Mouse (Mus musculus): ENCODE data around the gene Mfsd7a. TPM values are rescaled to one million over a fixed set of nuclear protein-coding genes. Genes with fewer than 3 reads are reported as not detected.

Mfsd7a gene
- polyA plus RNA-seq, 1 experiment from 2014 or later = 0.13 TPM

DNA sequence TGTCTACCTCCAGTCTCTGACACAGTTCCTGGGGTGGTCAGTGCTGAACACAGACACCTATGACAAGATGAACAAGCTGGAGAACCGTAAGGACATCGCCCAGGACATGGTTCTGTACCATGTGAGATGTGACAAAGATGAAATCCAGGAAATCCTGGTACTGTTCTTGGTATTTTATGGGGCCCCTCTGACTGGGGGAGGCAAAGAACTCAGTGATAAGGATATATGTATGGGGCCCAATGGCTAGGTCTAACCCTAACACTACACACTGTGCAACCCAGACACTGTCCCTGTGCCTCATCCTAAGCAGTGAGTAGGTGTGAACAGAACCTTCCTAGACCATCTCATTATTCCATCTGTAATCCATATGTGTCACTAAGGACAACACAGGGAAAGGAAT lies 25.3 kb downstream of the Mfsd7a start:
- no peaks in the 10 kb centered on the region for H3K36me3 ChIP-seq
- no peak overlapping the region for H3K9ac ChIP-seq
- no peaks in the 10 kb centered on the region for H3K4me1 ChIP-seq
- no peaks in the 10 kb centered on the region for H3K27me3 ChIP-seq
- ATAC-seq (ENCODE audit: low FRiP score) = no peak
- no peak overlapping the region for H3K4me3 ChIP-seq
- WGBS = 90% methylated on average over 2 of the region's 2 CpGs
- no peaks in the 10 kb centered on the region for H3K9me3 ChIP-seq (replicated peaks)
- H3K27ac ChIP-seq = no peak overlapping the region
- H3K4me2 ChIP-seq (replicated peaks) = no peak overlapping the region

DNA sequence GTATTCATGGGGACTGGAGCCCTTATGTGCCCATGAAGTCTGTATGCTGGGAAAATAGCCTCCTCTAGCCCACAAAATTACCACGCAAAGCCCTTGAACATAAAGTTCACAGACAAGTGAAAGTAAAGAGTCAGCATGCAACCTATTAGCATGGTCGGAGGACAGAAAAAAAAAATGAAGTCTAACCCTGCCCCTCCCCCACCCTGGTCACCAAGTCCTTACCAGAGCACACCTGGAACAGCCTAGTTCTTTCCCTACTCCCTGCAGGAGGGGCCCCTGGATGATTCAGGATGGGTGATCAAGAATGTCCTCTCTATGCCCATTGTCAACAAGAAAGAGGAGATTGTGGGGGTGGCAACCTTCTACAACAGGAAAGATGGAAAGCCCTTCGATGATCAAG lies 25.9 kb downstream of the Mfsd7a start:
- no peak overlapping the region for H3K4me2 ChIP-seq (replicated peaks)
- H3K9ac ChIP-seq = no peak overlapping the region
- 87% methylated on average over 3 of the region's 3 CpGs for whole genome bisulfite sequencing
- H3K27me3 ChIP-seq = no peaks in the 10 kb centered on the region
- no peaks in the 10 kb centered on the region for H3K4me1 ChIP-seq
- no peak for ATAC-seq (ENCODE audit: low FRiP score)
- no peaks in the 10 kb centered on the region for H3K36me3 ChIP-seq
- H3K27ac ChIP-seq = no peak overlapping the region
- no peak overlapping the region for H3K4me3 ChIP-seq
- H3K9me3 ChIP-seq (replicated peaks) = no peaks in the 10 kb centered on the region

DNA sequence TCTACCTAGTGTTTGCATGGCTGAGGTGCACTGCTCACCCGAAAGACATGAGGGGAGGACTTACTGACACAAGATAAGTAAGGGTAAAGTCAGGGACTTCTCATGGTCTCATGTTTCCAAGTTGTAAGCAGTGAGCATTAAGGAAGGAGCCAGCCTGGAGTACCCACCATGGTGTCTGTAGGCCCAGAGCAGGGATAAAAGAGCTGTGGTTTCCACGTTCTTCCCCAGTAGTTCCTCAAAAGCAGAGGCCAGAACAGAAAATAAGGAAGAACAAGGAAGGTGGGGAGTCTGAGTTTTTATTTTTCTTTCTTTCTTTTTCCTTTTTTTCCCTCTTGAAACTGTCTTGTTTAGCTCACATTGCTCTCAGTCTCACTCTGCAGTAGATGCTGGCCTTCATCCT lies 34.0 kb downstream of the Mfsd7a start:
- Histone ChIP-seq H3K36me3 (no peaks in the 10 kb centered on the region), H3K4me1 (no peaks in the 10 kb centered on the region), H3K9me3 (replicated peaks) (no peaks in the 10 kb centered on the region), H3K9ac (no peak overlapping the region), H3K4me3 (no peak overlapping the region), H3K4me2 (replicated peaks) (no peak overlapping the region), H3K27me3 (no peaks in the 10 kb centered on the region), H3K27ac (no peak overlapping the region)
- WGBS = 75% methylated on average over 2 of the region's 2 CpGs
- ATAC-seq (ENCODE audit: low FRiP score) = no peak

DNA sequence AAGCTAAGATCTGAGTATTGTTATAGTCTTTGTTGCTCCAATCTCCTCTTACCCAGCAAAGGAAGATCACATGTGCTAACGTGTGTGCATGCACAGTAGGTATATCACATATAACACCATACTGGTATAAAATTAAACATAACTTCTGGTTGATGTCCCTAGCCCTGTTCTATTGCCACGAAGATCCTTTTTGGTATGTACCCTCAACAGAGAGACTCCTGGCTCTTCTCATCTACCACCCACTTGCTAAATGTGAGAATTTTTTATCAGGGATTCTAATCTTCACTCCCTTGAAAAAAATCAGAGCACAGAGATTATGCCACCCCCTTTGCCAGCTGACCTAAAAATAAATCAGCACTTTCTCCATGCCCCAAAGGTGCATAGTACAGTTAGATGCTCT lies 41.7 kb downstream of the Mfsd7a start:
- Histone ChIP-seq H3K9ac (no peak overlapping the region), H3K4me1 (no peaks in the 10 kb centered on the region), H3K36me3 (no peaks in the 10 kb centered on the region), H3K4me2 (replicated peaks) (no peak overlapping the region), H3K9me3 (replicated peaks) (no peaks in the 10 kb centered on the region), H3K27ac (no peak overlapping the region), H3K4me3 (no peak overlapping the region), H3K27me3 (peaks cover 3% of the 10 kb centered on the region; the same call in 1 of the 2 replicates)
- no peak for ATAC-seq (ENCODE audit: low FRiP score)
- WGBS = 80% methylated on average over 2 of the region's 2 CpGs

DNA sequence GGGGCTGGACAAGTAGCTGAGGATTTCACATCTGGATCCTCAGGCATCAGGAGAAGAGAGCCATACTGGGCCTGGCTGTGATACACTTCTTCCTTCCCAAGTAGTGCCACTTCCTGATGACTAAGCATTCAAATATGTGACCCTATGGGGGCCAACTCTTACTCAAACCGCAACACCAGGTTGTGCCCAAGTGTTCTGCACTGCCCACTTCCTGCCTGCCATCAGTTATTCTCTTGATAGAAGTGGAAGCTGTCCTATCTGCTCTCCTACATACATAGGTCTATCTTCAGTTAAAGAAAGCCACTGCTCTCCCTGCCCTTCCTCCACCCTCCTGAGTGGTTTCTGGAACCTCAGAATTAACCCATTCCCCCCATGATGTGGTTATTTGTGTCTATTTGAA lies 43.2 kb downstream of the Mfsd7a start:
- Histone ChIP-seq H3K9me3 (replicated peaks) (no peaks in the 10 kb centered on the region), H3K4me3 (no peak overlapping the region), H3K9ac (no peak overlapping the region), H3K27ac (no peak overlapping the region), H3K4me2 (replicated peaks) (no peak overlapping the region), H3K4me1 (no peaks in the 10 kb centered on the region), H3K27me3 (peaks cover 3% of the 10 kb centered on the region; the same call in 1 of the 2 replicates), H3K36me3 (no peaks in the 10 kb centered on the region)
- ATAC-seq (ENCODE audit: low FRiP score) = no peak
- 80% methylated on average over 1 of the region's 1 CpGs for WGBS

DNA sequence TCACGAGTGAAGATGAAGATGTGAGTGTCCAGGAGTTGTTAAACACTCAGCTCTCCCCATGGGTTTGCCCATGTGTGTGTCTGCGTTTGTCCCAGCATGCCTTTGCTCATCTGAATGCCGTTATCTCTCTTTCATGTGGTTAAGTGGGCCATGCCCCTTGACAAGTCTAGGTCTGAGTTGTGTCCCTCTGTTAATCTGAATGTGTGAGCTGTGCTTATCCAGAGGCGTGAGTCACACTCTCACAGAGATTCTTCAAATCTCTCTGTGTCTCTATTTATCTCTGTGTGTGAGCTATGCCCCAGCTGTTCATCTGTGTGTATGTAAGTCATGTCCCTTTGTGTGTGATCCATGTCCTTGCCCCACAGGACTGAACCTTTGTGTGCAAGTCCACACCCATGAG lies 45.2 kb downstream of the Mfsd7a start:
- Histone ChIP-seq H3K4me2 (replicated peaks) (no peak overlapping the region), H3K4me1 (no peaks in the 10 kb centered on the region), H3K36me3 (no peaks in the 10 kb centered on the region), H3K27ac (no peak overlapping the region), H3K9me3 (replicated peaks) (no peaks in the 10 kb centered on the region), H3K27me3 (peaks cover 3% of the 10 kb centered on the region; the same call in 1 of the 2 replicates), H3K4me3 (no peak overlapping the region), H3K9ac (no peak overlapping the region)
- WGBS = 83% methylated on average over 4 of the region's 4 CpGs
- no peak for ATAC-seq (ENCODE audit: low FRiP score)

Other genes starting within 250 kb of the Mfsd7a start
- 46.7 and 51.4 TPM in 2 replicates for gene Dr1, start 180.0 kb downstream of the Mfsd7a start, polyA plus RNA-seq (2016; fragmentation: Nextera tagmentation; extraction: Ambion mirVana)
- gene Pigg, start 136.3 kb downstream of the Mfsd7a start, polyA plus RNA-seq (2016; fragmentation: Nextera tagmentation; extraction: Ambion mirVana) = 6.7 and 7.0 TPM in 2 replicates
- 0.14 and 0.40 TPM in 2 replicates for gene Gm42517, start 81.0 kb downstream of the Mfsd7a start, polyA plus RNA-seq (2016; fragmentation: Nextera tagmentation; extraction: Ambion mirVana)
- 0.31 and 0.35 TPM in 2 replicates for gene Pde6b, start 60.5 kb downstream of the Mfsd7a start, polyA plus RNA-seq (2016; fragmentation: Nextera tagmentation; extraction: Ambion mirVana)
- gene Atp5k, start 14.4 kb downstream of the Mfsd7a start, polyA plus RNA-seq (2016; fragmentation: Nextera tagmentation; extraction: Ambion mirVana) = 393 and 437 TPM in 2 replicates
- 39.5 and 42.6 TPM in 2 replicates for gene Pcgf3, start 12.3 kb upstream of the Mfsd7a start, polyA plus RNA-seq (2016; fragmentation: Nextera tagmentation; extraction: Ambion mirVana)
- gene Cplx1, start 101.1 kb upstream of the Mfsd7a start, polyA plus RNA-seq (2016; fragmentation: Nextera tagmentation; extraction: Ambion mirVana) = 23.7 and 24.9 TPM in 2 replicates
- 54.3 and 63.2 TPM in 2 replicates for gene Gak, start 180.9 kb upstream of the Mfsd7a start, polyA plus RNA-seq (2016; fragmentation: Nextera tagmentation; extraction: Ambion mirVana)
- 21.6 and 22.3 TPM in 2 replicates for gene Tmem175, start 180.9 kb upstream of the Mfsd7a start, polyA plus RNA-seq (2016; fragmentation: Nextera tagmentation; extraction: Ambion mirVana)
- gene Idua, start 211.4 kb upstream of the Mfsd7a start, polyA plus RNA-seq (2016; fragmentation: Nextera tagmentation; extraction: Ambion mirVana) = 11.2 and 12.9 TPM in 2 replicates
- gene Dgkq, start 220.8 kb upstream of the Mfsd7a start, polyA plus RNA-seq (2016; fragmentation: Nextera tagmentation; extraction: Ambion mirVana) = 21.9 and 23.5 TPM in 2 replicates
- gene Slc26a1, start 226.7 kb upstream of the Mfsd7a start, polyA plus RNA-seq (2016; fragmentation: Nextera tagmentation; extraction: Ambion mirVana) = 1.6 and 1.7 TPM in 2 replicates
- gene Fgfrl1, start 243.5 kb upstream of the Mfsd7a start, polyA plus RNA-seq (2016; fragmentation: Nextera tagmentation; extraction: Ambion mirVana) = 25.3 and 29.4 TPM in 2 replicates

Data from hindbrain, embryonic 12.5 days (tissue).